Mouse (Mus musculus) CD4-positive helper T cell, adult 2 months (primary cell): ENCODE data around the gene Duox1.

Experiments used
- DNase-seq: peaks from one replicate; pipeline ENCODE4 v3.0.0-alpha.2; 2012; ENCODE audit warnings: low read depth, missing footprints, low spot score

Gene Duox1

DNA sequence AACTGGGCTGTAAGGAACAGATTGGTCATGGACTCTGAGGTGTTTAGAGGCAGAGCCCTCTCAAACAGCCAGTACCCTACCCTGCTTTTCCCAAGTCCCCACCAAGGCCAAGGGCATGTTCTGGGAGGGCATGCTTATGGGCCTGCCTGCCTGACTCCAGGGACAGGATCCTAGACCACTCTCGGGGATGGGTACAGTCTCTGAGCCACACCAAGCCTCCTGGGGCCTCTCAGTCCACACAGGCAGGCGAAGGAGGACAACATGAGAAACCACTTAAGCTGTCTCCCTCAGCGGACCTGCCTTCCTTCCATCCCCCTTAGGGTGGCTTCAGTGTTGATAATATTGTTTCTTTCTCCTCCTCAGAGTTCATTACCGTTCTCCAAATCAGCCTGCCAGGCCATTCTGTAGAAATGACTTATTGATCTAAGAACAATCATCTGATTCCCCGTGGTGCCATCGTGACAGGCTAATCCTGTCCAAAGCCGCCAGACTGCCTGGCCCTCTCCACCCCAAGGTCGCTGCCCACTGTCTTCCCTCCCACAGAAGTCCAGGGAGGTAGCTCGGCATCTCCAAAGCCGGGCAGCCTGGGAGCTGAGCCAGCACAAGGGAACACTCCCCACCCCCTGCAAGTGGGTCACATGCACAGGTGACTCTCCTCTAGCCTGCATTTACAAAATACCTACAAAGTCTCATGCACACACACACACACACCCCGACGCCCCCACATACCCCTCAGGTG lies 38.9 kb downstream of the Duox1 start:
- DNase-seq = no peak

DNA sequence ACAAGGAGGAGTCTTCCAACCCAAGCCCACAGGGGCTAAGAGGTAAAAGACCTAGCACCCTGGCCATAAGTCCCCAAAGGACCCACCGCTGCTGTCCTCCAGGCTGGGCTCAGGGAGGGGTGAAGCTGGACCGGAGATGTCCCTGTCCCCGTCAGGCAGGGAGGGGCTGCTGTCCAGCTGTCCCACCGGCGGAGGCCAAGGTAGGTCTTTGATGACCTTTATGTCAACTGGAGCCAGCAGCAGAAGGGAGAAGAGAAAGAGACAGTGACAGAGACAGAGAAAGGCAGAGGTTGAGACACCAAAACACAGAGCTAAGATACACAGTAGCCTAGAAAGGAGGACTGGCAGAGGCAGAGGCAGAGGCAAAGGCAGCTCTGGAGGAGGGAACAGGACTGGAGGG lies 39.9 kb downstream of the Duox1 start:
- DNase-seq = no peak

DNA sequence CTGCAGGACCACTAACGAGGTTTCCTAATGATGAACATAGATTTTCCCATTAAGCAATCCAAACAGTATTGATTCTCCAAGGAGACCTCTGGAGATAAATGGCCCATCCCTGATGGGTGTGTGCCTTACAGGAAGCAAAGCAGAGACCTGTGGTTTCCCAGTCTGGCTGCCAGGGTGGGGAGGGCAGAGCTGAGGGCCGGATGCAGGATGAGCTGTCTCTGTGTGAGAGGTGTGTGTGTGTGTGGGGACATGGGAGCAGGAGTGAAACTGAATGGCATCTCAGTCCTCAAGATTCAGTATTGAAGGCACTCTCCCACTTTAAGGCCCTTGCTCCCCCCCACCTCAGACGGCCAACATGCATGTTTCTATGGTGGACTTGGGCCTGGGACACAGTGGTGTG lies 40.7 kb downstream of the Duox1 start:
- no peak for DNase-seq

DNA sequence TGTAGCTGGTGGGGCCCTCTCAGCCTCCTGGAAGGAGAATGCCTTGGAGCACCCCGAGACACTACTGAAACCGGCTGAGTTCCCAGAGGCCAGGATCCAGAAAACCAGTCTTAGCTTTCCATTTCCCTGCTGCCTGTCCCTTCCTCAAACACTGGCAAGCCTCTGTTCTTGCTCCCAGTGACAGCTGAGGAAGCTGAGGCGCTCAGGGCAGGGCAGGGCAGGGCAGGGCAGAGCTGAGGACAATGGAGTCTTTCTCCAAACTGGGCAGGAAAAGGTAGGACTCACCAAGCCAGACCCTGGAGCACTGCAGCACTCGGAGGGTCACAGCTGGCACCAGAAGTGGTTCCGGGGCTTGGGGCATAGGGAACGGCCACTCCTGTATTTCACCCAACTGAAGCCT lies 44.8 kb downstream of the Duox1 start:
- no peak for DNase-seq

DNA sequence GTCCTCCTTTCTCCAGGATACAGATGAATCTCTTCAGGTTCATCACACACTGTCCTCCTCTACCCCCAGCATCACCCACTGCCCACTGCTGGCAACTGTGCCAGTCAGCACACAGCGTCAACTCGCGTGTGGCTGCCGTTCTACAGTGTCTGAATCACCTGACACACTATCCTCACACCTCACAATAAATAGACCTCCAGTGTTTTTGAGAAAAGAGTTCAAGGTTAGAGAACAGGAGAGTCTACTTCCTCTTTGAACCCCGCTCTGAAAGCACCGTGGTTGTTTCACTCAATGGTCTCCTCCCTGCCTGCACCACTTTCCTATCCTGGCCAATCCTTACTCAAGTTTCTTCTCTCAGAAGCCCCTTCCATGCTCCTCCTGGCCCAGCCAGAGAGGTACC lies 45.7 kb downstream of the Duox1 start:
- no peak for DNase-seq

DNA sequence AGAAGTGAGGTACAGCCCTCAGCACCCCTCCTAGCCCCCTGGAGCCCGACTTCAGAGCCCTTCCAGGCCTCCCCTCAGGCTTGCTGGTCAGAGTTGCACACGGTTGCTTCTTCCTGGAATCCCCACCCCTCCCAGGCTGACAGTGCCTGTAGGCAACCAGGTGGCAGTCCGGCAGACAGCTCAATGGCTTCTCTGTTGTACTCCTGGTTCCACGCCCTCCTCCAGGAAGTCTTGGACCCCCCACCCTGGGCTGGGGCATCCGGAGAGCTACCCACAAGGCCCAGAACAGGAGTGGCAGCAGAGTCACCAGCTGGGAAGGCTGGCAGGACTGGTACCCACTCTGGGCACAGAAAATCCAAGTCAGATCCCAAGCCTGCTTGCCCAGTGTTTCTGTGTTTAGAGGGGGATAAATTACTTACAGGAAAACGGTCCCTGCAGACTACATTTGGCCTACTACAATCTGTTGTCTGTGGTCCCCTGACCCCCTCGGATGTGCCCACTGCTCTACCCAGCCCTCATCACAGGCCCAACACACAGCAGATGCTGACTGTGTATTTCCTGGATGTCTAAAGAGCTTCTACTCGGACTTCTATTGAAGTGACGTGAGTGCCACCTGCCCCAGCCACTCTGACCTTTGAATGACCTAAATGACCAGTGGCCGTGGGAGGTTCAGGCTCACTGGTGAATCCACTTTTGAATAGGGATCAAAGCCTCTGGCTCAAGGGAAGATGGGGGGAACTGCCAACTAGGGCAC lies 46.6 kb downstream of the Duox1 start:
- DNase-seq = no peak

DNA sequence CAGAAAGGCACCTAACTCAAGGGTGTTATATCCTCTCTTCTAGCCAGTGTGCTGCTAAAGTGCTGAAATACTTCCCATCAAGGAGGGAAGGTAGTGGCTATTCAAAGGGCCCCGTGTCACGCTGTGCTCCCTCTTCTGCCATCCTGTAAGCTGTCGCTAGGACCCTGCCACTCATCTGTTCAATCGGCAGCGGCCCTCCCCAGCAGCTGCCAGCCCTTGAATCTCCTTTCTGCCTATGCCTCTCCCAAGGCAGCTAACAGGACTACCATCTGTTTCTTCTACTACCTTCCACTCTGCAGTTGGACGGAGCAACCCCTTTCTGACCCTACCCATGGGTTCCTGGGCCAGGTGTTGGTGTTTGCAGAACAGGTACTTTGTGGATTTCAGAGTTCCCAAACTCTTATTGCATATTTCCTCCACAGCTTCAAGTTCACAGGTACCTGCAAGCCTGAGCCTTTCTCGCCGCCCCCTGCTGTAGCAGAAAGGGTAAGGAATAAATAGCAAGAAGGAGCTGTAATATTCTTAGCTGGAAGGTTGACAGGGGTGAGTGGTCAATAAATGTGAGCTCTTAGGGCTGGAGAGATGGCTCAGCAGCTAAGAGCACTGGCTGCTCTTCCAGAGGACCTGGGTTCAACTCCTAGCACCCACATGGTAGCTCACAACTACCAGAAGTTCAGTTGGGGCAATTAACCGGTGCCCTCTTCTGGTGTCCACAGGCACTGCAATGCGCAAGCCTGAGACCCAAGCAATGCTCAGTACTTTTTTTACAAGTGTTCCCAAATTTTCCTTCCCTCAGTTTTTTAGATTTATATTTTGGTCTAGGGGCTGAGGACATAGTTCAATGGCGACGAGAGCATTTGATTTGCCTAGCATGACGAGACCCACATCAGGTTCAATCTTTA lies 47.4 kb downstream of the Duox1 start:
- DNase-seq = no peak

DNA sequence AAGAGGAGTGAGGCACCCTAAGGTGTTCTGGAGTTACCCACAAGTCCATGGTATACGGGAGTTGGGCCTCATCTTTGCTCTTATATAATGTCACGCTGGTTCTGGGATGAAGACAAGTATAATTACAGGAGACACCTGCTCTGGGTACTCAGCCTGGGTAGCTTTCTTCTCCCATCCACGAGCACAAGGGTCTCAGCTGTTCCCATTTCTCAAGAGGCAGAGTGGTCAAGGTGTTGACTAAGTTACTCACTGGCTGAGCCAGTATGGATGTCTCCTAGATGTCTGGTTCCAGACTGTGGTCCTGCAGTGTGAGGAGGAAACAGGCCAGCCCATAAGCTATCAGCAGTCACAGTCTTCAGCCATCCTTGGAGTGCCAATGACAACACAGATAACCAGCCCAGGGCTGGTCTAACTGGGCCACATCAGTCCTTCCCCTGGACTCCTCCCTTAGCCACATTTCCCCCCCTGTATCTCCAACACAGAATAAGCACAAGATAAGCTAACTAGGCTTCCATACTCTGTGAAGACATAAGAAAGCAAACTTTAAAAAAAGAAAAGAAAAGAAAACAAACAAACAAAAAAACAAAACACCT lies 49.0 kb downstream of the Duox1 start:
- DNase-seq = no peak

DNA sequence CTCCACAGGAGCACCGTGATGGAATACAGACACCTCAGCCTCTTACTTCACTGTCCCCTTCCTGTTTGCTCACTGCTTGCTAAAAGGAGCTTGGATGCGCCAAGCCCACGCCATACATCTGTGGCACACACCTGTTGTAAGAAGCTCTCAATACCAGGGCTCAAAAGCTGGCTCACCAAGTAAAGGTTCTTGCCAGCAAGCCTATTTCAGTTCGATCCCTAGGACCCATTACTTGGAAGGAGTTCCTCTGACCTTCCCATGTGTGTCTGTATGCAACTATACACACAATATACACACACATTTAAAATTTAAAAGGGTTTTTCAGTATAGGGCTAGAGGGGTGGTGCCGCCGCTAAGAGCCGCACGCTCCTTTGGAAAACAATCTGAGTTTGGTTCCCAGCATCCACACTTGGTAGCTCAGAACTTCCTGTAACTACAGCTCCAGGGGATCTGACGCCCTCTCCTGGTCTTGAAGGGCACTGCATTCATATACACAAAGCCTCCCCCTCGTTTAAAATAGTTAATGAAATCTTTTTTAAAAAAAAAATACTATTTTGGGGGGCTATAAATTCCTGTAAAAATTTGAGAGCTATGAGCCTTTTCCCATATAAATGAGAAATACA lies 49.9 kb downstream of the Duox1 start:
- DNase-seq = no peak

DNA sequence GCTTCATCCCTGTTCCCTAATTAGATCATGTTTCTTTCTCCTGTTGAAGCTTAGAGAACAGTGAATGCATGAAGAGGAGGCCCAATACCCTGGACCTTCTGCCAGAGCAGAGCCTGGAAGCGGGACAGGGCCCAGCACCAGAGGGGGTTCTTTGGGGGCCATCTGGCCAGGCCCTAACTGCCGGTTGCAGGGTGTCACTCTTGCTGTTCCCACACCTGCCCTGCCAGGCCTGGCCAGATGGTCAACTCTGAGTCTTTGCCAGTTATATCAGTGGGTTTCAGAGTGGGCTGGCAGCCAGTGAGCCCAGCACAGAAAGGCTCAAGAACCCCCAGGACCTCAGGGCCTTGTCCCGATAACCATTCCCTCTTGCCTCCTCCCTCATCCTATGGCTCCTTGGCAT lies 50.6 kb downstream of the Duox1 start:
- DNase-seq = no peak

DNA sequence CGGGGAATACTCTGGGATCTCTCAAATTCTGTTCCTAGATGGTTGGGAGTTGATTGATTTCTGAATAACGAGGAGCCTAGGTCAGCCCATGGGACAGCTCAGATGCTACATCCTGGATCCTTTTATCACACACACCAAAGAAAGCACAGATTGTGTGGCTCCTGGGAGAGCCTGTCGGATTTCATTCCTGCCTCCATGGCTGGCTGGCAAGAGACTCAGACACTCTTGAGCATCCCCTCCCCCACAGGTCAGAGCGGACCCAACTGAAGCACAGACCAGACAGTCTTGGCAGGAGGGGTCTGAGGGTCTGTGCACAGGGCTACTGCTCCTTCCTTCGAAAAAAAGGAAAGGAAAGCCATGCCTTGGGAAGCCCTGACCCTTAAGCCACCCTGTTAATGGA lies 51.2 kb downstream of the Duox1 start:
- no peak for DNase-seq

DNA sequence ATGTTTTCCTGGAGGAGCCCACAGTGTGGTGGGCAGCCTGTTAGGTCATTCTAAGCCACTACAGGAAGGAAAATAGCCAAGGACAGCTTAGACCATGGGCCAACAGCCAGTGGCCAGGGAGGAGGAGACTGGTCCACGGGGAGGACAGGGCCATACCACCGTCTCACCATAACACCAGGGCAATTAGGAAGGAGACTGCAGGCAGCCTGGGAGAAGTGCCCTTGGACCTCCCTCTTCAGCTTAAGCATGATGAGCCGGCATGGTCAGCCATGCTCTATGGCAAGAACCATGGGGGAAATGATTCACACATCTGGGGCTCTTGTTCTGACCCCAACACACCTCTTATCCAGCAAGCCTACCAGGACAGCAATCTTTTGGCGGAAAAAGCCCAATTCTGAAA lies 51.7 kb downstream of the Duox1 start:
- DNase-seq = no peak

DNA sequence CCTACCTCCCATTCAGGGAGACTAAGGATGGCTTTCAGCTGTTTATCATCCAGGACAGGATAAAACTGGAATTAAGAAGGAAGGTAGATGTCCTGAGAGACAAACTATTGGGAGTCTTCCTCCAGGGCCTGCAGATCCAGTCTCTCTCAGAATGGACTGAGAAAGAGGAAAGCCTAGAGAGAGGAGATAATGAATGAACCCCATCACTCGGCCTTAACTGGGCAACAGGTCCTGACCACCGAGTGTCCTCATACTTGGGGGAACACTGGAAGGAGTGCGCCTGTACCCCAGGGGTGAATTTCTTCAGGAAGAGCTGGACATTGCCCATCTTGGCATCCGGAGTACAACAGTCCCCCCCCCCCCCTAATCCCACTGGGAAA lies 52.2 kb downstream of the Duox1 start:
- no peak for DNase-seq

DNA sequence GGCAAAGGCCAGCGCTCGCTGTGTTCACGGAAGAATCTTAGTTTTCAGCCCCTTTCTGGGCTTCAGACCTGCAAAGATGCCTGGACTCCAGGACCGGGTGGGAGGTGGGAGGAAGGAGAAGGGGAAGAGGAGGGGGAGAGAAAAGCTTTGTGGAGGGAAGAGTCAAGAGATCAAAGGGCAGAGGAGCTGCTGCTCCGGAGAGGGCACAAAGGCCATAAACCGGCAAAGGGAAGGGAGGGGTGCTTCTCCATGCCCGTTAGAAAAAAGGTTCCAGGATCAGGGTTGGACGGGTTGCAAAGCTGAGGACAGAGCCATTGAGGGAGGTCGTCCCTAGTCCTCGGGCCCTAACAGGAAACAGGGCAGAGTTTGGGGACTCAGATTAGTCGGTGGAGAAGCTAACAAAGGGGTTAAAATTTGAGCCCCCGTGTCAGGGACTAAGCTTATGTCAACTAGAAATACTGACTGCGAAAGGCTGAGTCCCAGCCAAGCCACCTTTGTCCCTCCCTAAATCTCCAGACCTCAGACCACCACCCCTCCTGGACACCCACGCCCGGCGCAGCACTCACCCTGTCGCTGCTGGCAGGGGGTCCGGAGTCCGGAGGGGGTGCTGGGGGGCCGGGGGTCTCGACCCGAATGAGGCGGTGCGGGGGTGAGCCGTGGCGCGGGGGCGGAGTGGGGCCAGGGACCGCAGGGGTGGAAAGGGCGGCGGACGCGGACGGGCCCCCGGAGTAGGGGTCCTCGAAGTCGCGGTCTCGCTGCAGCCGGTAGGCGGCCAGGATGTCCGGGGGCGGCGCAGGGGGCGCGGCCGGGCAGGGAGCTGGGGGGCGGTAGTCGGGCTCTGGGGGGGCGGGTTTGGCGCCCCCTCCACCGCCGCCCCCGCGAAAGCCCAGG lies 52.9 kb downstream of the Duox1 start:
- DNase-seq = no peak

DNA sequence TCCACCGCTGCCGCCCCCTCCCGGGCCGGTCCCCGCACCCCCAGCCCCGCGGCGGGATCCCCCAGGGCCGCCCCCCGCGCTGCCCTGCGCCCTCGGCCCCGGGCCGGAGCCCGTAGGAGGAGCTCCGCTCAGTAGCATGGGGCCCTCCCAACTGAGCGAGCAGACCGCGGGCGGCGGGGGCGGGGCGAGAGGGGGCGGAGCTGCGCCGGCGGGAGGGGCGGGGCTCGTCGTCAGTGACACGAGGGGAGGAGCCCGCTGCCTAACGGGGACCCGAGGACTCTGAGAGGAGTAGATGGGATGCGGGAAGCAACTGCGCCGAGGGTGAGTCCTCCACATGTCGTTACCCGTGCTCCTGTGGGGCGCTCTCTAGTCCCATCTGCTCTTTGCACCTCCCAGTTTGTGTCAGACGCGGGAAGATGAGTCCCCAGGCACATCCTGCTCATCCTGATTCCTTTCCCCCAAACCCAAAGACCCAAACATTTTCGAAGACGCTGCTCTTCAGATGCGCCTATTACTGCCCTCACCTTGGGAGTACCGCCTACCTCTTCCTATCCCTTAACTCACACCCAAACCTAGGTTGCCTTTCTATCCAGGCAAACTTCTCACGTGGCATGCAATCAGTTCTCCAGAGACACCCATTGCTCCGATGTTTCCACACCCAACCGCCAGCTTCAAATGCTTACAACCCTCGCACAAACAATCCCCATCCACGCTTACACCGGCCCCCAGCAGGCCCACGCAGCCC lies 53.7 kb downstream of the Duox1 start, which contains the start of gene Shf:
Gene Shf, minus strand, starts transcription at position 168 of the 745 bp plus-strand sequence.
- peak; percentile 88 for DNase-seq

DNA sequence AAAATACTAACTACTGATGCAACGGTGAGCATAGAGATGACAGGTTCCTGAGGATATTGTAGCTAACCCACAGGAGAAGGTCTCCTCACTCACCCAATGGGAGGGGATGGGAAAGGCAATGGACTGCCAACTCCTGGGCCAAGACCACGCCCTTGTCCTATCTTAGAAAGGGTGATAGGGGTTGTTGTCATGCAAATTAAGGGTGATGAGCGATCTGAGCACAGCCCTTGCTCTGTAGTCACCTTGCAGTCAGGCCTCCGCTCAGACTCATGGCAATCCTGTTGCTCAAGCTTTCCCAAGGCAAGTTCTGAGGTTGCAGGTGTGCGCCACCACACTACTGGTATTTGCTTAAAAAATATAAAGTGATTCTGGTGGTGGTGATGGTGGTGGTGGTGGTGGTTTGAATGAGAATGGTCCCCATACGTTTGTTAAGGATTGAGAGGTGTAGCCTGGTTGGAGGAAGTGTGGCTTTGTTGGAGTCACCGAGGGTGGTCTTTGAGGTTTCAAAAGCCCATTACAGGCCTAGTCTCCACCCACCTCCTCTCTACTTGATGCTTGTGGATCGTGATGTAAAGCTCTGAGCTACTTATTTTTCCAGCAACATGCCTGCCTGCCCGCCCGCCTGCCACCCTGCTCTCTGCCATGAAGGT lies 54.8 kb downstream of the Duox1 start:
- no peak for DNase-seq

DNA sequence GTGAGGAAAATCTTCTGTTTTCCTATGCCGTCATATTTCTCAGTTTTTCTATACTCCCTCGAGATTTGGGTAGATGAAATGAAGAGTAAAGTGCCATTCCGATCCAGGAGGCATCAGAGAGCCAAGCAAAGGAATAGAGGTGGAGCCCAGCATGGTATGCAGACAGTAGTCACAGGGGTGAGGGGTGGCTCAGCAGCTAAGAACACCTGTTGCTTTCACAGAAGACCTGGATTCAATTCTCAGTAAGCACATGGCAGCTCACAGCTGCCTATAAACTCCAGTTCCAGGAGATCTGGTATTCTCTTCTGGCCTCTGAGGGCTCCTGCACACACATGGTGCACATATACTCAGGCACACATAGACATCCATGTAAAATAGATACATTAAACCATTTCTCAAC lies 56.6 kb downstream of the Duox1 start:
- DNase-seq = no peak

DNA sequence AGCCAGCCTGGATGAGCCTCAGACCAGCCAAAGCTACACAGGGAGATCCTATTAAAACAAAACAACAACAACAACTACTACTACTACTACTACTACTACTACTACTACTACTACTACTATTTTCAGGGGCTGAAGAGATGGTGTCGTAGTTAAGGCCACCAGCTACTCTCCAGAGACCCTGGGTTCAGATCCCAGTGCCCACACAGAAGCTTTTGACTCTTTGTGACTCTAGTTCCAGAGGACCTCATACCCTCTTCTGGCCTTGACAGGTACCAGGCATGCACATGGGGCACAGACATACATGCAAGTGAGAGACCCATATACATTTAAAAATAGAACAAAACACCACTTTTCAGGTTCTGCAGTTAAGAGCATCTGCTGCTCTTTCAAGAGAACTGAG lies 57.1 kb downstream of the Duox1 start:
- DNase-seq = no peak

DNA sequence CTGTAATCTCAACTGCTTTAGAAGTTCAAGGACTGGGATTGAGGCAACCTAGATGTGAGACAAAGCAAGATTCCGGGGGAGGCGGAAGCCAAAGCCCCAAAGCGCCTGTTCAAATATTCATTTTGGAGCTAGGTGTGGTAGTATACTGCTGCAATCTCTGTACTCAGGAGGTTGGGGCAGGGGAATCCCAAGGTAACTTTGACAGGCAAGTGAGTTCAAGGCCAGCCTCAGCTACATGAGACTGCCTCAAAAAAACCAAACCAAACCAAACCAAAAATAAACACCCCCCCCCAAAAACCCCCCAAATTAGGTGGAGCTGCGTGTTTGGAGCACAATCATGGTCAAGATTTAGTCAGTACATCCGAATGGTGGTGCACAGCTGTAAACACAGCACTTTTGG lies 58.5 kb downstream of the Duox1 start:
- no peak for DNase-seq
